Mouse (Mus musculus) left cerebral cortex, postnatal 25 days (tissue): ENCODE results near the gene Fsd2. TPM values are rescaled to one million over a fixed set of nuclear protein-coding genes. Genes with fewer than 3 reads are reported as not detected.

ENCODE experiments used
- DNase-seq, 2 experiments: peaks; one replicate each; pipeline ENCODE4 v3.0.0; 2022; ENCODE audit warnings: low spot score in 2 of 2, mixed read lengths in 1 of 2
- intact Hi-C: fragments of 180-260 bp; cut with DNase I; formaldehyde crosslinking; loops from one replicate; pipeline ENCODE4 v1.15.1; 2025
- total RNA-seq, 2 experiments: library from RNA; stranded (reverse); gene quantifications; 2 replicates each; pipeline ENCODE4 v1.2.3; 2021

Fsd2 gene
- total RNA-seq, 2 experiments from 2014 or later: 0.16 TPM; not detected in 1

DNA sequence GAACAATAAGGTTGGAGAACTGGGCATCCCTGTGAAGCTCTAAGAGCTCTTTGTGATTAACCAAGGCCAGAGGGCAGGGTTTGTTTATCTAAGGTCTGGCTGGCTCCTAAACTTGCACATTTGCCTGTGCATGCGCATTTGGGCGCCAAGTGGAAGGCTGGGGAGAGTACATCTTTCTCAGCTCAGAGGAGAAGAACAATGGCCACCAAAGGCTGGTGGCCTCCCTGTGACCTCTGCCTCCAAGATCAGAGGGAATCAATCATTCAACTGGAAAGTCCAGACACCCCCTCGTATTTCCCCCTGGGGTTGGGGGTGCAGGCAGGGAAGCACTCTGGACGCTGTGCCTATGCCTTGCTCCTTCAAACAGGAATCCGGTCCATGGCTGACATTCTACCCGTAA, 69.6 kb downstream of the Fsd2 start:
- no peak for DNase-seq
- intact Hi-C loops: no loop called here

DNA sequence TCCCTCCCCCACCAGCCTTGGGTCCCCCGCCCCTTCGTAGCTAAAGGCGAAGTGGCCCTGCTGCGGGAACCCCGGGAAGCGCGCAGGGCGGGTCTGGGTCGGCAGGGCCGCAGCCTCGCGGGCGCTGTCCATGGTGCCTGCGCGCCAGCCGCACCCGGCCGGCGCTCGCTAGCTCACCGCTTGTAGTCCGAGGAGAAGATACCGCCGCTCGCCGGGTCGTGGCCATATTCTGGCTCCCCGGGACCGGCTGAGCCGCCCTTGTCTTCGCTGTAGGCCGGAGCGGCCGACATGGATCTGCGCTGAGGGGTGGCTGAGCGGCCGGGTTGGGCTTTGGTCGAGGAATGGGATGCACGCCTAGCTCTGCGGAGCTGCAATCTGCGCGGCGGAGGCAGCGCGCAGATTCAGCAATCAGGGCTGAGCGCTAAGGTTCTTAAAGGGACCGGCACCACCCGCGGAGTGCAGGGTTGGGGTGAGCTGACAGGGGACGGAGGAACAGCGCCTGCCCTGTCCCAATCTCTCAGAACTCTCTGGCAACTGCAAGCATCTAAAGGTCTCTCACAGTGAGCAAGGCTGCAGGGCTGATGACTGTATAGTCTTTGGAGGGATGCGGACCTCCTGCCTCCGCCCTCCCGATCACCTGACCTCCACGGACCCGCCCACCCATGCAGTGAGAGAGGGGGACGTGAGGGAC, 73.3 kb downstream of the Fsd2 start, which contains the start of gene Ap3b2:
Gene Ap3b2, minus strand, starts transcription at position 595 of the 691 bp plus-strand sequence.
- intact Hi-C loops: loop anchor here (2.0 kb wide), 2 partner anchors 39 to 77 kb away; partner anchors contain the start of genes Cpeb1 and Whamm

DNA sequence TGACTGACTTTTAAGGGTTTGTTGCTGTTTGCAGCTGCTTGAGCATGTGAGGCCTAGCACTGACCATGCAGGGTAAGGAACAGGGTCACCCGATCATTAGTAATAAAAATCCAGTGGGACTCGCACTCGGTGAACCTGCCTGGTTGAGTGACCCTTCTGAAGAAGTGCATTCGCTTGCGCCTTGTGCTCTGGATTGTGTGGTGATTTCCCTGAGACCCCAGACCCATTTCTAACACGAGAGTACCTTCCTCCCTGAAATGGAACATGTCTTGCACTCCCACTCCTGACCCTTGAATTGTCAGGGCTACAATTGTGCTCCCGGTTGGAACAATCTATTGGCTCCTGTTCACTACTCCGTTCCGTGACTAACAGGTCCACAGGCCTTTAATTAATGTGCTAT, 74.1 kb downstream of the Fsd2 start:
- intact Hi-C loops: loop anchor here (2.0 kb wide), 2 partner anchors 38 to 78 kb away; partner anchors contain the start of genes Cpeb1 and Whamm
- no peak for DNase-seq

More for the DNA sequence above, 73.3 kb downstream of the Fsd2 start, which contains the start of gene Ap3b2:
- peak; percentile 83 to 84 for DNase-seq

DNA sequence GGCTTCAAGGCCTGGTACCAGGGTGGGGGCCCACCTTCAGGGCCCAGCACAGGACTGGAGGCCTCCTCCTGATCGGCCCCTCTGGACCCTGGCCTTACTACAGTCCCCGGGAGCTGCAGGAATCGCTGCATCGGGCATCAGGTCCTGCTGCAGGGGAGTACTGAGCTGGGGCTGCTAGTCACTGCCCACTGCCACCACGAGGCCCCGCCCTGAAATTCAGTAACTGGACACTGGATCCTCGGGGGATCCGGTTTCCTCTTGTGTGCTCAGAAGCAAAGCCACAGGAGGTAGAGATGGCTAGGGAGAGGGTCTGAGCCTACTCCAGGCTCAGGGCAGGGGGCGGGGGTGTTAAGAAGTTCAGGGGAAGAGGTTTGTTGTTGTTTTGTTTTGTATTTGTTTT, 77.1 kb downstream of the Fsd2 start:
- intact Hi-C loops: no loop called here
- DNase-seq: no peak

Other genes with a start within 250 kb of the Fsd2 start
- 100 to 1,000 TPM; 474 to 482 TPM for gene Rps17, start 221.7 kb downstream of the Fsd2 start, total RNA-seq
- gene Cpeb1, start 111.5 kb downstream of the Fsd2 start, total RNA-seq: 10 to 100 TPM; 64.6 to 69.3 TPM
- 100 to 1,000 TPM; 141 to 150 TPM for gene Ap3b2, start 73.0 kb downstream of the Fsd2 start, total RNA-seq
- gene BC048679, start 68.7 kb downstream of the Fsd2 start, total RNA-seq: not detected
- 10 to 100 TPM; 13.7 to 15.8 TPM for gene Whamm, start 4.3 kb upstream of the Fsd2 start, total RNA-seq
- gene Homer2, start 140.6 kb upstream of the Fsd2 start, total RNA-seq: 10 to 100 TPM; 67.2 to 77.5 TPM
- gene Ramac, start 196.0 kb upstream of the Fsd2 start, total RNA-seq: 10 to 100 TPM; 77.8 to 85.5 TPM
- gene 3110040N11Rik, start 222.5 kb upstream of the Fsd2 start, total RNA-seq: 10 to 100 TPM; 24.2 to 29.0 TPM